Mouse (Mus musculus): ENCODE data around the gene Ulk4. TPM values are rescaled to one million over a fixed set of nuclear protein-coding genes. Genes with fewer than 3 reads are reported as not detected.
A peak's percentile ranks its signal among the peaks of the same experiment; 100 is the strongest.

Ulk4 gene
- polyA plus RNA-seq, 1 experiment from 2014 or later: 65.6 TPM

DNA sequence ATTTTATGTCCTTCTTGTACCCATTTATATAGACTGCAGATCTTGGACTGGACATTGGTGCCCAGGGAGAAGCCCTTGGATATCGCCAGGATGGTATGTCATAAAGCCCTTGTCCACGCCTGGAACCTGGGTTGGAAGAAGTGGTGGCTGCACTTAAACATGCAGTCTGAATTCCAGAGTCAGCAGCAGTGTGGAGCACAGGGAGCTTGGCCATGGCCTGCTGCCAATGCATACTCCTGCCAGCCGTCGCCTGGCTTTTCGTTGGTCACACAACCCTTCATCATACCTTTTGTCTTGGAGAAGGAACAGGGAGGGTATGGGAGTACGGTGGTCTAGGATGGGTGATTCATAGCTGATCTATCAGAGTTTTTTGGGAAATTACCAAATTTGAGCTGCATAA lies 318.4 kb downstream of the Ulk4 start:
- H3K36me3 ChIP-seq (replicated peaks; ENCODE audit: control insufficient read depth, insufficient read depth): peaks cover 94% of the 10 kb centered on the region
- no peaks in the 10 kb centered on the region for H3K9me3 ChIP-seq (ENCODE audit: control insufficient read depth, low read length)
- H3K9ac ChIP-seq: no peak overlapping the region
- no peak overlapping the region for H3K4me2 ChIP-seq (replicated peaks)
- no peaks in the 10 kb centered on the region for H3K27me3 ChIP-seq (ENCODE audit: control insufficient read depth, insufficient read depth, low read length)
- DNase-seq (ENCODE audit: low spot score) (no peak), ATAC-seq (ENCODE audit: low FRiP score) (no peak)
- H3K27ac ChIP-seq: no peak overlapping the region; the same call in 1 of the 2 replicates
- no peaks in the 10 kb centered on the region for H3K4me1 ChIP-seq (replicated peaks; ENCODE audit: control insufficient read depth, insufficient read depth, low read length)
- no peak overlapping the region for H3K4me3 ChIP-seq (replicated peaks; ENCODE audit: low read length)
- WGBS: 72% methylated on average over 6 of the region's 6 CpGs

DNA sequence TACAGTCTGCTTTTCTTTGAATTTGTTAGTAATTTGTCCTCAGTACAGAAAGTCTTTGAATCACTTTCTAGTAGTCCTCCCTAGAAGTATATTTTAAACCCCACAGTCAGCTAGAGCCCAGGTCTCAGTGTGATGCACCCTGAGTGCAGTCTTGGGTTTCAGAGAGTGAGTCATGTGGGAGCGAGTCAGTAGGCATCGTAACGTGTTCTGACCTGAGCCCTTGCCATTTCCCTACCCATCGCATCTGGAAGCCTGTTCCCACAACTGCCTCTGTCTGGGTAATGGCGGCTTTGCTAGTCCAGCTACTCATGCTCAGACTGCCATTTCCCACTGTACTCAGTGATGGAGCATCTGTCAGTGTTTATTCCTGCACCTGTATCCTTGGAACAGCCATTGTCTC lies 318.9 kb downstream of the Ulk4 start:
- Histone ChIP-seq H3K9me3 (ENCODE audit: control insufficient read depth, low read length) (no peaks in the 10 kb centered on the region), H3K27ac (no peak overlapping the region; the same call in 1 of the 2 replicates), H3K27me3 (ENCODE audit: control insufficient read depth, insufficient read depth, low read length) (no peaks in the 10 kb centered on the region), H3K4me2 (replicated peaks) (no peak overlapping the region), H3K4me1 (replicated peaks; ENCODE audit: control insufficient read depth, insufficient read depth, low read length) (no peaks in the 10 kb centered on the region), H3K4me3 (replicated peaks; ENCODE audit: low read length) (no peak overlapping the region), H3K36me3 (replicated peaks; ENCODE audit: control insufficient read depth, insufficient read depth) (peaks cover 96% of the 10 kb centered on the region), H3K9ac (no peak overlapping the region)
- ATAC-seq (ENCODE audit: low FRiP score) (no peak), DNase-seq (ENCODE audit: low spot score) (no peak)
- 90% methylated on average over 5 of the region's 5 CpGs for WGBS

DNA sequence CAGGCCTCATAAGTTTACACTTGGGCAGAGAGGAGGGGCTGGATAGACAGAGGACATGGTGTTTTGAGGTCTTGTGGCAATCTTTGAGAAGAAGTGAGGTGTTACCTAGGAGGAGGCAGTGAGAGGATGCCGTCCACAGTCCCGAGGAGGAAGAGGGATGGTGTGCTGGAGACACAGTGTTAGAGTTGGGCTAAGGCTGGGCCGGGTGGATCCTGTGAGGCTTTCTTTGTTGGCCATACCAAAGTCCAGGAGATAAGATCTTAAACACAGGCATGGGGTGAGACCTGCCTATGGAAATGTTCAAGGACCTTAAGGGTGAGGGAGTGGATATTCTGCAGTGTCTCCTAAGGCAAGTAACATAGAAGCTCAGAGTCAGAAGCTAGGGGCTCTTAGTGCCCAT lies 325.1 kb downstream of the Ulk4 start:
- H3K9ac ChIP-seq: no peak overlapping the region
- H3K4me1 ChIP-seq (replicated peaks; ENCODE audit: control insufficient read depth, insufficient read depth, low read length): no peaks in the 10 kb centered on the region
- H3K27ac ChIP-seq: no peak overlapping the region
- no peak for DNase-seq (ENCODE audit: low spot score)
- H3K36me3 ChIP-seq (replicated peaks; ENCODE audit: control insufficient read depth, insufficient read depth): peaks cover 71% of the 10 kb centered on the region
- 88% methylated on average over 3 of the region's 3 CpGs for WGBS
- H3K4me2 ChIP-seq (replicated peaks): no peak overlapping the region
- no peak overlapping the region for H3K4me3 ChIP-seq (replicated peaks; ENCODE audit: low read length)
- no peaks in the 10 kb centered on the region for H3K27me3 ChIP-seq (ENCODE audit: control insufficient read depth, insufficient read depth, low read length)
- no peak for ATAC-seq (ENCODE audit: low FRiP score)
- H3K9me3 ChIP-seq (ENCODE audit: control insufficient read depth, low read length): no peaks in the 10 kb centered on the region

DNA sequence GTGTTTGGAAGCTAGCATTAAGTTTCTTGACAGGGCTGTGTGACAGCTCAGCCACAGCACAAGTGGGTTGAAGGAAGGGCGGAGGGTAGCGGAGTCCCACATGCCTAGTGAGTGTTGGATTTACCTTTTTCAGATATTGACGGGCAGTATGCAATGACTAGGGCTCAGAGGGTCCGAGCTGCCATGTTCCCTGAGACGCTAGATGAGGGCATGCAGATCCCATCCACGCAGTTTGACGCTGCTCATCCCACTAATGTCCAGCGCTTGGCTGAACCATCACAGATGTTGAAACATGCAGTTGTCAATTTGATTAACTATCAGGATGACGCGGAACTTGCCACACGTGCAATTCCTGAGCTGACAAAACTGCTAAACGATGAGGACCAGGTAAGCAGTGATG lies 326.2 kb downstream of the Ulk4 start:
- no peak for ATAC-seq (ENCODE audit: low FRiP score)
- Histone ChIP-seq H3K36me3 (replicated peaks; ENCODE audit: control insufficient read depth, insufficient read depth) (peaks cover 60% of the 10 kb centered on the region), H3K27ac (no peak overlapping the region)

DNA sequence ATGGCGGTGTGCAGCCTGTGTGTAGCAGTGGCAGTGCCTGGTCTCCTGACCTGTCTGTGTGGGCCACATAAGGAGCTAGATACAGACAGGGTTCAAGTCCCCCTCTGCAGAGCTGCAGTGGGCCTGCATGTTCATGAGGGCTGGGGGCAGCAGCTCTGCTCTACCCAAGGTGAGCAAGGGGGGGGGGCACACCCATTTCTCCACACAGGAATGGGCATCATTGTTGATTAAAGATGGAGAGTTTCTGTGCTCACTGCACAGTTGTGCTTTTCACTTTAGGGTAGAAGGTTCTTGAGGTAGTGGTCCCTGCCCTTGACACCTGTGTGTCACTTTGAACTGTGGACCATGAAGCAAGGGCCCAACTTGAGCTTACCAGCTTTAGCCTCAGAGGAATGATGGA lies 328.2 kb downstream of the Ulk4 start:
- Histone ChIP-seq H3K4me2 (replicated peaks) (no peak overlapping the region), H3K9ac (no peak overlapping the region), H3K9me3 (ENCODE audit: control insufficient read depth, low read length) (no peaks in the 10 kb centered on the region), H3K27me3 (ENCODE audit: control insufficient read depth, insufficient read depth, low read length) (no peaks in the 10 kb centered on the region), H3K4me3 (replicated peaks; ENCODE audit: low read length) (no peak overlapping the region), H3K27ac (no peak overlapping the region), H3K36me3 (replicated peaks; ENCODE audit: control insufficient read depth, insufficient read depth) (peaks cover 40% of the 10 kb centered on the region), H3K4me1 (replicated peaks; ENCODE audit: control insufficient read depth, insufficient read depth, low read length) (no peaks in the 10 kb centered on the region; the same call in 1 of the 2 replicates)
- ATAC-seq (ENCODE audit: low FRiP score): no peak
- no peak for DNase-seq (ENCODE audit: low spot score)
- WGBS: 93% methylated on average over 1 of the region's 1 CpGs

More for the DNA sequence above, 326.2 kb downstream of the Ulk4 start:
- 90% methylated on average over 12 of the region's 12 CpGs for WGBS
- no peak overlapping the region for H3K9ac ChIP-seq
- H3K4me2 ChIP-seq (replicated peaks): no peak overlapping the region
- DNase-seq (ENCODE audit: low spot score): no peak
- H3K4me1 ChIP-seq (replicated peaks; ENCODE audit: control insufficient read depth, insufficient read depth, low read length): no peaks in the 10 kb centered on the region
- H3K9me3 ChIP-seq (ENCODE audit: control insufficient read depth, low read length): no peaks in the 10 kb centered on the region
- no peak overlapping the region for H3K4me3 ChIP-seq (replicated peaks; ENCODE audit: low read length)
- no peaks in the 10 kb centered on the region for H3K27me3 ChIP-seq (ENCODE audit: control insufficient read depth, insufficient read depth, low read length)

DNA sequence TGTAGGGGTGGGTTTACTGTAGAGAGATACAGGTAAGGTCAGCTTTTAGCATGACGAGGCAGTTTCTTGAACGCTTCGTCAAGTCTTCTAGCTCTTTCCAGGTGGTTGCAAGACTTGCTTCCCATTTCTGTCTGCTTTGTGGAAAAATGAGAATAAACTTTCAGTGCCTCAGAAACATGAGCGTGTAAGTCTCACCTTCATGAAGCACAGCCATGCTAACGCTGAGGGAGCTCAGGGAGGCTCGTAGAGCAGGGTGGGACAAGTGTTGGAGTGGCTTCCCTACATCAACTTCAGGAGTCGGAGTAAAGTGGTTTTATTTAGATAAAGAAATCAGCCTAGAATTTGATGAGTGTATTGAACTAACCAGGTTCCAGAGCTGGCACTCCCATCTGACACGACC lies 330.9 kb downstream of the Ulk4 start:
- no peaks in the 10 kb centered on the region; the same call in 1 of the 2 replicates for H3K4me1 ChIP-seq (replicated peaks; ENCODE audit: control insufficient read depth, insufficient read depth, low read length)
- 82% methylated on average over 8 of the region's 8 CpGs for WGBS

DNA sequence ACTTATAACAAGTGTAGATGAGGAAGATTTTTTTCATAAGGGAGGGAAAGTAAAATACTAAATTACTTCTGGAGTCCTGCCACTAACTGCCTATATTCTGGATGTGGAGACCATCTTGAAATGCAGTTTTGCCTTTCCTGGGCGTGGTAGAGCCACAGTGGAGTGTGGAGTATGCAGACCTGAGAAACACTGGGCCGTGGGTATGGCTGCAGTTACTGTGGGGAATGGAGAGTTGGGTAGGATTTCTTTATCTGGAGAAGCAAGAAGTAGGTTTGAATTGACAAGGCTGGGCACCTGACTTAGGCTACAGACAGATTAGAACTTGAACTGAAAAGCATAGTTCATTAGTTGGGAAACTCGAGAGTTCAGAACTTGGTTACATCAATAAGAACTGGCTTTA lies 332.8 kb downstream of the Ulk4 start:
- no peak overlapping the region for H3K9ac ChIP-seq
- H3K27me3 ChIP-seq (ENCODE audit: control insufficient read depth, insufficient read depth, low read length): no peaks in the 10 kb centered on the region
- H3K4me3 ChIP-seq (replicated peaks; ENCODE audit: low read length): no peak overlapping the region
- no peak overlapping the region for H3K4me2 ChIP-seq (replicated peaks)
- no peaks in the 10 kb centered on the region for H3K36me3 ChIP-seq (replicated peaks; ENCODE audit: control insufficient read depth, insufficient read depth)
- H3K4me1 ChIP-seq (replicated peaks; ENCODE audit: control insufficient read depth, insufficient read depth, low read length): peaks cover 4% of the 10 kb centered on the region; the same call in 1 of the 2 replicates
- WGBS: 77% methylated on average over 3 of the region's 3 CpGs
- no peak for ATAC-seq (ENCODE audit: low FRiP score)
- no peak for DNase-seq (ENCODE audit: low spot score)
- H3K9me3 ChIP-seq (ENCODE audit: control insufficient read depth, low read length): no peaks in the 10 kb centered on the region
- no peak overlapping the region for H3K27ac ChIP-seq

More for the DNA sequence above, 330.9 kb downstream of the Ulk4 start:
- H3K27me3 ChIP-seq (ENCODE audit: control insufficient read depth, insufficient read depth, low read length): no peaks in the 10 kb centered on the region
- ATAC-seq (ENCODE audit: low FRiP score): no peak
- H3K36me3 ChIP-seq (replicated peaks; ENCODE audit: control insufficient read depth, insufficient read depth): peaks cover 13% of the 10 kb centered on the region
- H3K9me3 ChIP-seq (ENCODE audit: control insufficient read depth, low read length): no peaks in the 10 kb centered on the region
- DNase-seq (ENCODE audit: low spot score): no peak
- H3K4me3 ChIP-seq (replicated peaks; ENCODE audit: low read length): no peak overlapping the region
- H3K4me2 ChIP-seq (replicated peaks): no peak overlapping the region
- H3K27ac ChIP-seq: no peak overlapping the region
- H3K9ac ChIP-seq: no peak overlapping the region

DNA sequence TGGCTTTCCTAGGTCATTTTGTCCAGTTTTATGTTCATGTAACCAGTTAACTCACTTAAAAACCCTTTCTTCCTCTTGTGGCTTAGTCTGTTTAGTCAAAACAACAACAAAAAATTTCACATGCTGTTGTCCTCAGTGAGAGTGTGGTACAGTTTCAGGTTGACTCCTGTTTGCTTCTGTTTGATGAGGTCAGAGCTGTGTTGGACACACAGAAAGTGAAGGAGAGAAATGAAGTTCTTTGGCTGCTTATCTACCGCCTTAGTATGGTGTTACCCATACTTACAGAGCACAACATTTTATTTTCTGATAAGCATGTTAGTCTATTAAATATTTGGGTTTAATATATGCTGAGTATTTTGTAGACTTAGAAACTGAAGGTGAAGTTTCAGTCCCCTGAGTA lies 333.2 kb downstream of the Ulk4 start:
- H3K36me3 ChIP-seq (replicated peaks; ENCODE audit: control insufficient read depth, insufficient read depth): no peaks in the 10 kb centered on the region
- H3K27me3 ChIP-seq (ENCODE audit: control insufficient read depth, insufficient read depth, low read length): no peaks in the 10 kb centered on the region
- peaks cover 7% of the 10 kb centered on the region; the same call in 1 of the 2 replicates for H3K4me1 ChIP-seq (replicated peaks; ENCODE audit: control insufficient read depth, insufficient read depth, low read length)
- H3K27ac ChIP-seq: no peak overlapping the region
- H3K9ac ChIP-seq: no peak overlapping the region
- ATAC-seq (ENCODE audit: low FRiP score) (no peak), DNase-seq (ENCODE audit: low spot score) (no peak)
- no peaks in the 10 kb centered on the region for H3K9me3 ChIP-seq (ENCODE audit: control insufficient read depth, low read length)
- 87% methylated on average over 1 of the region's 1 CpGs for WGBS
- H3K4me3 ChIP-seq (replicated peaks; ENCODE audit: low read length): no peak overlapping the region
- H3K4me2 ChIP-seq (replicated peaks): no peak overlapping the region

DNA sequence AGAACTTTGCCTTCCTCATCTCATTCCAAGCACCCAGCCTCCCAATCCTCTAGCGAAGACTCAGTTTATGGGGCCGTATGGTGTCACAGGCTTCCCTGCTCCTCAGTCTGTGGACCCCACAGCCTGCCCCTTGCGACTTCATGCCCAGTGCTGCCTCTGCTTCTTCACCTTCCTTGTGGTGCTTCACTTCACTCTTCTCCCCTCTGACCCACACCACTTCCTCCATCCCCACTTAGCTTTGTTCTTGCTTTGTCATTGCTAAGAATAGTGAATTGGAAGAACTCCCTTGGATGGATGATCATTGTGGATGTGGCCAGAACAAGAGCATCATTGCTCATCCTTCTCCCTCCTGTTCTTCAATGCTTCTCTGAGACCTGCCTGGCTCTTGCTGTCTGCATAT lies 336.1 kb downstream of the Ulk4 start:
- Histone ChIP-seq H3K4me2 (replicated peaks) (no peak overlapping the region), H3K9me3 (ENCODE audit: control insufficient read depth, low read length) (no peaks in the 10 kb centered on the region), H3K9ac (no peak overlapping the region), H3K27ac (no peak overlapping the region), H3K36me3 (replicated peaks; ENCODE audit: control insufficient read depth, insufficient read depth) (no peaks in the 10 kb centered on the region), H3K4me1 (replicated peaks; ENCODE audit: control insufficient read depth, insufficient read depth, low read length) (peaks cover 36% of the 10 kb centered on the region), H3K4me3 (replicated peaks; ENCODE audit: low read length) (no peak overlapping the region), H3K27me3 (ENCODE audit: control insufficient read depth, insufficient read depth, low read length) (no peaks in the 10 kb centered on the region)
- 87% methylated on average over 3 of the region's 3 CpGs for WGBS
- DNase-seq (ENCODE audit: low spot score) (no peak), ATAC-seq (ENCODE audit: low FRiP score) (no peak)

DNA sequence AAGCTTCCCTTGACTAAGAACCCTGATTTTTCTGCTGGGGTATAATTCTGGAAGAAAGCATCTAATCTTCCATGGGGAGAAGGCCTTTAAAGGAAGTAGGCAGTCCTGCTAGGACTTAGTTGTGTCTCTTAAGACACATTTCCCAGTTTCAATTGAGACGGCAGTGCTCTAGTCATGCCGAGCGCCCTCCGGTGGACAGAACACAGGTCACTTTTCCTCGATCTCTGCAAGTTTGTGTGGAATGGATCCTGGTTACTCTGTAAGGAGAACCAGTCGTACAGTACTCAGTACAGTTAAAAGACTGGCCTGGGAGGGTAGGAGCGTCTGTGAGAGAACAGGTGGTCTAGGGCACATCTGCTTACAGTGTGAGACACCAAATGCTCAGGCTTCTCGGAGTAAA lies 340.6 kb downstream of the Ulk4 start:
- Histone ChIP-seq H3K4me1 (replicated peaks; ENCODE audit: control insufficient read depth, insufficient read depth, low read length) (peaks cover 48% of the 10 kb centered on the region), H3K36me3 (replicated peaks; ENCODE audit: control insufficient read depth, insufficient read depth) (no peaks in the 10 kb centered on the region), H3K9me3 (ENCODE audit: control insufficient read depth, low read length) (no peaks in the 10 kb centered on the region), H3K27ac (no peak overlapping the region), H3K4me3 (replicated peaks; ENCODE audit: low read length) (peak overlapping the region; percentile 89), H3K9ac (0 out of 2 replicates have a peak overlapping the region, but pooled peaks have one; percentile 87), H3K27me3 (ENCODE audit: control insufficient read depth, insufficient read depth, low read length) (no peaks in the 10 kb centered on the region), H3K4me2 (replicated peaks) (peak overlapping the region; percentile 83)
- ATAC-seq (ENCODE audit: low FRiP score) (no peak), DNase-seq (ENCODE audit: low spot score) (peak; percentile 78)
- WGBS: 15% methylated on average over 8 of the region's 8 CpGs

Measured in hindbrain, embryonic 14.5 days (tissue).